10 mouse cellular contexts compared by ENCODE assay signal in genomic region chr7:67064627-67065305, GRCm38 (mm10).
DNase-seq lines count a peak whose midpoint lies in the region; ATAC-seq and TF ChIP-seq lines count a peak whose summit lies in the region.
"Had no signal": no experiment of that assay in that cellular context is flagged by ENCODE, and none has a peak within 500 bp of the region (broad histone marks: within the 10 kb centered on the region; RNA-seq: fewer than 3 reads in every experiment).

No protein-coding gene starts in this region.

- H3K9ac ChIP-seq in heart, adult 2 months (ENCODE audit: low read depth, low read length) = no peak overlapping the region
- no peak overlapping the region for H3K9ac ChIP-seq in limb, embryonic 14.5 days (ENCODE audit: low read depth, low read length, severe bottlenecking)
- H3K9ac ChIP-seq: midbrain, embryonic 13.5 days had no signal

- no peak for TF ChIP-seq CTCF in heart, adult 2 months (IDR thresholded peaks at IDR 0.05)

- H3K4me3 ChIP-seq in heart, adult 2 months = no peak overlapping the region
- no peak overlapping the region for H3K4me3 ChIP-seq in limb, embryonic 14.5 days (replicated peaks; ENCODE audit: low read length)
- H3K4me3 ChIP-seq: midbrain, embryonic 13.5 days had no signal

- 55% methylated on average over 10 of the region's 10 CpGs for WGBS in heart, adult 2 months
- 42% methylated on average over 10 of the region's 10 CpGs for WGBS in limb, embryonic 14.5 days

- TF ChIP-seq EP300 in heart, adult 2 months (IDR thresholded peaks at IDR 0.05; ENCODE audit: insufficient read depth, low read depth, low read length) = no peak

- H3K4me1 ChIP-seq in heart, adult 2 months (ENCODE audit: control insufficient read depth, insufficient read depth, low read length) = peaks cover 8% of the 10 kb centered on the region
- H3K4me1 ChIP-seq in limb, embryonic 14.5 days (ENCODE audit: control insufficient read depth, insufficient read depth, low read length) = peaks cover 22% of the 10 kb centered on the region
- H3K4me1 ChIP-seq: midbrain, embryonic 13.5 days had no signal

- H3K79me2 ChIP-seq in heart, adult 2 months (replicated peaks; ENCODE audit: control insufficient read depth, insufficient read depth, low read length) = no peaks in the 10 kb centered on the region

- no peaks in the 10 kb centered on the region for H3K9me3 ChIP-seq in limb, embryonic 14.5 days (ENCODE audit: control insufficient read depth, low read length)
- H3K9me3 ChIP-seq: midbrain, embryonic 13.5 days had no signal

- intact Hi-C loops in heart, adult 2 months (cut with DNase I) = loop anchor here (5.0 to 10.0 kb wide), 2 partner anchors 133 to 570 kb away; no protein-coding TSS in a partner anchor

- no peaks in the 10 kb centered on the region for H3K27me3 ChIP-seq in heart, adult 2 months (ENCODE audit: control insufficient read depth, insufficient read depth, low read length)
- no peaks in the 10 kb centered on the region for H3K27me3 ChIP-seq in limb, embryonic 14.5 days (ENCODE audit: control insufficient read depth, insufficient read depth, low read length)
- H3K27me3 ChIP-seq: midbrain, embryonic 13.5 days had no signal

- ATAC-seq in limb, embryonic 14.5 days (ENCODE audit: low FRiP score, low read depth) = peak; percentile 72; the same call in 1 of the 2 replicates
- ATAC-seq in CD4-positive, CD25-positive, alpha-beta regulatory T cell, adult 4 months = no peak
- ATAC-seq: midbrain, embryonic 13.5 days had no signal

- peak overlapping the region; percentile 31; the same call in 1 of the 2 replicates for H3K27ac ChIP-seq in heart, adult 2 months
- H3K27ac ChIP-seq in limb, embryonic 14.5 days (replicated peaks; ENCODE audit: low read depth, low read length) = peak overlapping the region; percentile 71
- H3K27ac ChIP-seq: midbrain, embryonic 13.5 days had no signal

- no peak for TF ChIP-seq POLR2A in heart, adult 2 months (IDR thresholded peaks at IDR 0.05; ENCODE audit: insufficient read depth, low read depth, low read length)
- no peak for TF ChIP-seq POLR2A in limb, embryonic 14.5 days (IDR thresholded peaks at IDR 0.05; ENCODE audit: borderline replicate concordance, extremely low read depth, insufficient read depth, insufficient read length)

- H3K4me2 ChIP-seq in limb, embryonic 14.5 days (replicated peaks; ENCODE audit: low read depth, low read length, severe bottlenecking) = no peak overlapping the region
- H3K4me2 ChIP-seq: midbrain, embryonic 13.5 days had no signal

- no peaks in the 10 kb centered on the region for H3K36me3 ChIP-seq in heart, adult 2 months (ENCODE audit: control insufficient read depth, insufficient read depth, low read length)
- peaks cover 9% of the 10 kb centered on the region; the same call in 1 of the 2 replicates for H3K36me3 ChIP-seq in limb, embryonic 14.5 days (ENCODE audit: control insufficient read depth, insufficient read depth, low read length)
- H3K36me3 ChIP-seq: midbrain, embryonic 13.5 days had no signal

- peak in 1 of 2 experiments; percentile 39 for DNase-seq in heart, adult 2 months
- DNase-seq in heart, adult 8-10 months (ENCODE audit: low spot score) = no peak
- DNase-seq in frontal cortex, adult 2 months (ENCODE audit: extremely low spot score in 1 of 2, low spot score in 1 of 2) = peak; percentile 60 to 88
- DNase-seq in kidney, postnatal 4 days = peak; percentile 16 to 38
- peak; percentile 73 for DNase-seq in limb, embryonic 14.5 days (ENCODE audit: low spot score)
- DNase-seq in spleen, postnatal 10 days (ENCODE audit: low spot score in 2 of 2) = no peak
- no peak for DNase-seq in thymus, postnatal 36 days
- DNase-seq: adrenal gland, postnatal 14 days had no signal

Comparison
In these comparisons a context has a peak if more than half of its experiments do, and no peak if none do; other contexts are left out.
1. DNase-seq: peak in frontal cortex, adult 2 months (2 of 2), kidney, postnatal 4 days (2 of 2) and limb, embryonic 14.5 days (single experiment); none in heart, adult 8-10 months (single experiment), spleen, postnatal 10 days (0 of 2) and thymus, postnatal 36 days (0 of 2).